Mouse (Mus musculus) hindbrain, embryonic 15.5 days (tissue): ENCODE data around the gene Uchl3. TPM values are rescaled to one million over a fixed set of nuclear protein-coding genes. Genes with fewer than 3 reads are reported as not detected.

Experiments
- ATAC-seq: fragments of 200-750 bp; cut with Nextera tagmentation; 2 replicates; pipeline ENCODE4 v1.8.0; 2017; ENCODE audit warnings: low read depth, moderate number of reproducible peaks, moderate TSS enrichment; ENCODE audit not compliant: low FRiP score
- H3K27ac ChIP-seq: fragments of 300-500 bp; sonication (generic); replicated peaks from 2 replicates; pipeline ENCODE4 v1.5.1; 2015; ENCODE audit warnings: mild to moderate bottlenecking, inconsistent platforms
- H3K27me3 ChIP-seq: fragments of 300-500 bp; sonication (generic); 2 replicates; pipeline ENCODE4 v1.6.1; 2015; ENCODE audit warnings: control low read depth, inconsistent platforms
- H3K36me3 ChIP-seq: fragments of 300-500 bp; sonication (generic); 2 replicates; pipeline ENCODE4 v1.6.1; 2015; ENCODE audit warnings: control low read depth, inconsistent platforms
- H3K4me1 ChIP-seq: fragments of 300-500 bp; sonication (generic); replicated peaks from 2 replicates; pipeline ENCODE4 v1.6.1; 2015; ENCODE audit warnings: control low read depth, inconsistent platforms
- H3K4me2 ChIP-seq: fragments of 300-500 bp; sonication (generic); 2 replicates; pipeline ENCODE4 v1.6.1; 2015; ENCODE audit warnings: moderate library complexity, mild to moderate bottlenecking, inconsistent platforms
- H3K4me3 ChIP-seq: fragments of 300-500 bp; sonication (generic); 2 replicates; pipeline ENCODE4 v1.5.1; 2015; ENCODE audit warnings: mild to moderate bottlenecking, inconsistent platforms
- H3K9ac ChIP-seq: fragments of 300-500 bp; sonication (generic); 2 replicates; pipeline ENCODE4 v1.6.1; 2015; ENCODE audit warnings: inconsistent platforms
- H3K9me3 ChIP-seq: fragments of 300-500 bp; sonication (generic); 2 replicates; pipeline ENCODE4 v1.6.1; 2016; ENCODE audit warnings: control low read depth, inconsistent platforms
- WGBS: fragments of 180-500 bp; shearing (Covaris S2); methylation state at CpG from one replicate; pipeline ENCODE4 v1.1.7; 2015; 5-methylcytosine and 5-hydroxymethylcytosine counted together
- polyA plus RNA-seq: library from polyadenylated mRNA; unstranded; fragments of >200 nt; fragmentation: Nextera tagmentation; extraction: Ambion mirVana; gene quantifications from 2 replicates; pipeline ENCODE4 v1.2.1, GENCODE M21; 2015

Gene Uchl3
- polyA plus RNA-seq, 1 experiment from 2014 or later, result 252 TPM

GRCm38 (mm10) chr14:101687696-101688095 lies 33.9 kb downstream of the Uchl3 start:
- H3K27me3 ChIP-seq, result no peaks in the 10 kb centered on the region
- no peak overlapping the region for H3K27ac ChIP-seq
- H3K4me1 ChIP-seq, result no peaks in the 10 kb centered on the region
- H3K9me3 ChIP-seq, result no peaks in the 10 kb centered on the region
- no peak overlapping the region for H3K4me2 ChIP-seq
- 90% methylated on average over 6 of the region's 6 CpGs for WGBS
- no peak overlapping the region for H3K4me3 ChIP-seq
- no peak overlapping the region for H3K9ac ChIP-seq
- H3K36me3 ChIP-seq, result peaks cover 21% of the 10 kb centered on the region
- ATAC-seq, result no peak

- Histone ChIP-seq H3K27ac (no peak overlapping the region), H3K36me3 (peaks cover 19% of the 10 kb centered on the region), H3K4me2 (no peak overlapping the region), H3K9ac (no peak overlapping the region), H3K4me1 (no peaks in the 10 kb centered on the region), H3K9me3 (no peaks in the 10 kb centered on the region), H3K4me3 (no peak overlapping the region), H3K27me3 (no peaks in the 10 kb centered on the region)
- no peak for ATAC-seq
- 77% methylated on average over 2 of the region's 2 CpGs for WGBS
Observed at GRCm38 (mm10) chr14:101688406-101688805, 34.6 kb downstream of the Uchl3 start.

GRCm38 (mm10) chr14:101704479-101704878 lies 50.7 kb downstream of the Uchl3 start:
- Histone ChIP-seq H3K4me3 (no peak overlapping the region), H3K9me3 (no peaks in the 10 kb centered on the region), H3K36me3 (no peaks in the 10 kb centered on the region), H3K27me3 (no peaks in the 10 kb centered on the region), H3K27ac (no peak overlapping the region), H3K9ac (no peak overlapping the region), H3K4me1 (no peaks in the 10 kb centered on the region), H3K4me2 (no peak overlapping the region)
- no peak for ATAC-seq
- WGBS, result 84% methylated on average over 4 of the region's 4 CpGs

GRCm38 (mm10) chr14:101707088-101707487 lies 53.3 kb downstream of the Uchl3 start:
- no peak overlapping the region for H3K4me3 ChIP-seq
- no peaks in the 10 kb centered on the region for H3K4me1 ChIP-seq
- no peak overlapping the region for H3K9ac ChIP-seq
- H3K9me3 ChIP-seq, result no peaks in the 10 kb centered on the region
- H3K4me2 ChIP-seq, result no peak overlapping the region
- WGBS, result 98% methylated on average over 5 of the region's 5 CpGs
- H3K27me3 ChIP-seq, result no peaks in the 10 kb centered on the region
- no peaks in the 10 kb centered on the region for H3K36me3 ChIP-seq
- no peak overlapping the region for H3K27ac ChIP-seq
- no peak for ATAC-seq

- no peaks in the 10 kb centered on the region for H3K36me3 ChIP-seq
- no peaks in the 10 kb centered on the region for H3K27me3 ChIP-seq
- H3K9me3 ChIP-seq, result no peaks in the 10 kb centered on the region
- no peaks in the 10 kb centered on the region for H3K4me1 ChIP-seq
- no peak overlapping the region for H3K27ac ChIP-seq
- no peak overlapping the region for H3K9ac ChIP-seq
- 56% methylated on average over 2 of the region's 2 CpGs for WGBS
- no peak for ATAC-seq
- no peak overlapping the region for H3K4me3 ChIP-seq
- H3K4me2 ChIP-seq, result no peak overlapping the region
Observed at GRCm38 (mm10) chr14:101714414-101714813, 60.6 kb downstream of the Uchl3 start.

- H3K4me2 ChIP-seq, result peak within 1 kb of the TSS; percentile 100
- H3K9ac ChIP-seq, result peak within 1 kb of the TSS; percentile 56
- H3K4me3 ChIP-seq, result peak within 1 kb of the TSS; percentile 53
- ATAC-seq, result peak; percentile 81
- H3K27me3 ChIP-seq, result peaks cover 35% of the 10 kb centered on the region
- no peak within 1 kb of the TSS for H3K27ac ChIP-seq
- 1% methylated on average over 48 of the region's 51 CpGs for WGBS
- H3K4me1 ChIP-seq, result peaks cover 24% of the 10 kb centered on the region
- no peaks in the 10 kb centered on the region for H3K9me3 ChIP-seq
- no peaks in the 10 kb centered on the region for H3K36me3 ChIP-seq
Observed at GRCm38 (mm10) chr14:101729237-101729971, 75.6 kb downstream of the Uchl3 start, which contains the start of the genes Gm9922 and Lmo7. TSS of gene Gm9922 (minus strand) at chr14:101729814. TSS of gene Lmo7 (plus strand) at chr14:101729957.

GRCm38 (mm10) chr14:101729972-101730692 lies 76.4 kb downstream of the Uchl3 start:
- peaks cover 35% of the 10 kb centered on the region for H3K27me3 ChIP-seq
- WGBS, result under 1% methylated on average over 28 of the region's 28 CpGs
- ATAC-seq, result peak; percentile 43; the same call in 1 of the 2 replicates
- peaks cover 24% of the 10 kb centered on the region for H3K4me1 ChIP-seq
- peak overlapping the region; percentile 56 for H3K9ac ChIP-seq
- no peak overlapping the region for H3K27ac ChIP-seq
- no peaks in the 10 kb centered on the region for H3K9me3 ChIP-seq
- H3K36me3 ChIP-seq, result no peaks in the 10 kb centered on the region
- H3K4me3 ChIP-seq, result peak overlapping the region; percentile 53
- H3K4me2 ChIP-seq, result peak overlapping the region; percentile 100

- Histone ChIP-seq H3K9me3 (no peaks in the 10 kb centered on the region), H3K9ac (no peak overlapping the region), H3K4me3 (no peak overlapping the region), H3K27me3 (peaks cover 23% of the 10 kb centered on the region), H3K4me1 (peaks cover 21% of the 10 kb centered on the region), H3K4me2 (no peak overlapping the region), H3K36me3 (no peaks in the 10 kb centered on the region), H3K27ac (no peak overlapping the region)
- 31% methylated on average over 10 of the region's 10 CpGs for WGBS
- no peak for ATAC-seq
Observed at GRCm38 (mm10) chr14:101733542-101734303, 80.0 kb downstream of the Uchl3 start.

- Histone ChIP-seq H3K4me2 (no peak overlapping the region), H3K36me3 (no peaks in the 10 kb centered on the region), H3K27ac (no peak overlapping the region), H3K4me1 (0 out of 2 replicates have a peak, but pooled peaks cover 3% of the 10 kb centered on the region), H3K9ac (no peak overlapping the region), H3K9me3 (no peaks in the 10 kb centered on the region), H3K27me3 (no peaks in the 10 kb centered on the region), H3K4me3 (no peak overlapping the region)
- no peak for ATAC-seq
- 87% methylated on average over 4 of the region's 4 CpGs for WGBS
Observed at GRCm38 (mm10) chr14:101737501-101737900, 83.7 kb downstream of the Uchl3 start.
